Mouse (Mus musculus): ENCODE data around the gene Usp4. TPM values are rescaled to one million over a fixed set of nuclear protein-coding genes. Genes with fewer than 3 reads are reported as not detected.

Usp4 gene
- polyA plus RNA-seq, 1 experiment: 100 TPM

- no peak overlapping the region for H3K27ac ChIP-seq (ENCODE audit: control insufficient read depth, insufficient read depth, low read length)
- no peaks in the 10 kb centered on the region for H3K36me3 ChIP-seq (ENCODE audit: control insufficient read depth, insufficient read depth, low read length)
- H3K4me3 ChIP-seq (ENCODE audit: control insufficient read depth, insufficient read depth, low read length): no peak overlapping the region
- TF ChIP-seq POLR2A (IDR thresholded peaks at IDR 0.05; ENCODE audit: control insufficient read depth, extremely low read depth, insufficient read depth, low read length, poor library complexity) (no peak), CTCF (IDR thresholded peaks at IDR 0.05; ENCODE audit: borderline replicate concordance, control insufficient read depth, extremely low read depth, insufficient read depth, low read length, poor library complexity) (no peak)
- no peak for DNase-seq
- 92% methylated on average over 7 of the region's 7 CpGs for WGBS
- no peaks in the 10 kb centered on the region for H3K27me3 ChIP-seq (ENCODE audit: control insufficient read depth, insufficient read depth, low read length)
- no peaks in the 10 kb centered on the region; the same call in 1 of the 2 replicates for H3K4me1 ChIP-seq (replicated peaks; ENCODE audit: control insufficient read depth, insufficient read depth, low read length)
Observed at GRCm38 (mm10) chr9:108401186-108401960, 53.7 kb downstream of the Usp4 start.

- H3K27ac ChIP-seq (ENCODE audit: control insufficient read depth, insufficient read depth, low read length): no peak overlapping the region
- no peaks in the 10 kb centered on the region; the same call in 1 of the 2 replicates for H3K4me1 ChIP-seq (replicated peaks; ENCODE audit: control insufficient read depth, insufficient read depth, low read length)
- no peak for DNase-seq
- H3K36me3 ChIP-seq (ENCODE audit: control insufficient read depth, insufficient read depth, low read length): no peaks in the 10 kb centered on the region
- 88% methylated on average over 4 of the region's 4 CpGs for WGBS
- TF ChIP-seq POLR2A (IDR thresholded peaks at IDR 0.05; ENCODE audit: control insufficient read depth, extremely low read depth, insufficient read depth, low read length, poor library complexity): no peak
- no peak for TF ChIP-seq CTCF (IDR thresholded peaks at IDR 0.05; ENCODE audit: borderline replicate concordance, control insufficient read depth, extremely low read depth, insufficient read depth, low read length, poor library complexity)
- no peaks in the 10 kb centered on the region for H3K27me3 ChIP-seq (ENCODE audit: control insufficient read depth, insufficient read depth, low read length)
- H3K4me3 ChIP-seq (ENCODE audit: control insufficient read depth, insufficient read depth, low read length): no peak overlapping the region
Observed at GRCm38 (mm10) chr9:108403081-108403480, 55.4 kb downstream of the Usp4 start.

DNA sequence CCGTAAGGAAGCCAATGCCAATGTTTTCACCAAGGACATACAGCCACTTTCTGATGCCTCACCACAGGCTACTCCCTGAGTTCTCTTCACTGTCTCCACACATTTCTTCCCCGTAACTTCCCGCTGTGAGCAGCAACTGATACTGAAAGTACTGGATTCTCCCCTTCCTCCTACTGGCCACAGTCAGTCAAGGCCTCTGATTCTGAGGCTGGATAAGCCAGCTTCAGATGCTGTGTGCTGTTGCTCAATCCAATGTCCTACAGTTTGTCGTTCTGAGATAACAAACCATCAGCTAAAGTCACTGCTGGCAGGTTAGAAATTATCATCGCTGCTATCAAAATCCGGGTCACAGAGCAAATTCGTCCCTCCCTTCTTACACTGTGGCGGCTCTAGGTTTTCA lies 56.8 kb downstream of the Usp4 start:
- no peaks in the 10 kb centered on the region; the same call in 1 of the 2 replicates for H3K4me1 ChIP-seq (replicated peaks; ENCODE audit: control insufficient read depth, insufficient read depth, low read length)
- no peak overlapping the region for H3K4me3 ChIP-seq (ENCODE audit: control insufficient read depth, insufficient read depth, low read length)
- DNase-seq: no peak
- no peak overlapping the region for H3K27ac ChIP-seq (ENCODE audit: control insufficient read depth, insufficient read depth, low read length)
- TF ChIP-seq POLR2A (IDR thresholded peaks at IDR 0.05; ENCODE audit: control insufficient read depth, extremely low read depth, insufficient read depth, low read length, poor library complexity) (no peak), CTCF (IDR thresholded peaks at IDR 0.05; ENCODE audit: borderline replicate concordance, control insufficient read depth, extremely low read depth, insufficient read depth, low read length, poor library complexity) (no peak)
- no peaks in the 10 kb centered on the region for H3K36me3 ChIP-seq (ENCODE audit: control insufficient read depth, insufficient read depth, low read length)
- no peaks in the 10 kb centered on the region for H3K27me3 ChIP-seq (ENCODE audit: control insufficient read depth, insufficient read depth, low read length)
- 92% methylated on average over 8 of the region's 8 CpGs for WGBS

- H3K4me3 ChIP-seq (ENCODE audit: control insufficient read depth, insufficient read depth, low read length): no peak overlapping the region
- no peaks in the 10 kb centered on the region; the same call in 1 of the 2 replicates for H3K4me1 ChIP-seq (replicated peaks; ENCODE audit: control insufficient read depth, insufficient read depth, low read length)
- H3K36me3 ChIP-seq (ENCODE audit: control insufficient read depth, insufficient read depth, low read length): no peaks in the 10 kb centered on the region
- WGBS: 94% methylated on average over 4 of the region's 4 CpGs
- H3K27me3 ChIP-seq (ENCODE audit: control insufficient read depth, insufficient read depth, low read length): no peaks in the 10 kb centered on the region
- no peak for DNase-seq
- TF ChIP-seq CTCF (IDR thresholded peaks at IDR 0.05; ENCODE audit: borderline replicate concordance, control insufficient read depth, extremely low read depth, insufficient read depth, low read length, poor library complexity): no peak
- TF ChIP-seq POLR2A (IDR thresholded peaks at IDR 0.05; ENCODE audit: control insufficient read depth, extremely low read depth, insufficient read depth, low read length, poor library complexity): no peak
- no peak overlapping the region for H3K27ac ChIP-seq (ENCODE audit: control insufficient read depth, insufficient read depth, low read length)
Observed at GRCm38 (mm10) chr9:108409535-108409934, 61.9 kb downstream of the Usp4 start.

DNA sequence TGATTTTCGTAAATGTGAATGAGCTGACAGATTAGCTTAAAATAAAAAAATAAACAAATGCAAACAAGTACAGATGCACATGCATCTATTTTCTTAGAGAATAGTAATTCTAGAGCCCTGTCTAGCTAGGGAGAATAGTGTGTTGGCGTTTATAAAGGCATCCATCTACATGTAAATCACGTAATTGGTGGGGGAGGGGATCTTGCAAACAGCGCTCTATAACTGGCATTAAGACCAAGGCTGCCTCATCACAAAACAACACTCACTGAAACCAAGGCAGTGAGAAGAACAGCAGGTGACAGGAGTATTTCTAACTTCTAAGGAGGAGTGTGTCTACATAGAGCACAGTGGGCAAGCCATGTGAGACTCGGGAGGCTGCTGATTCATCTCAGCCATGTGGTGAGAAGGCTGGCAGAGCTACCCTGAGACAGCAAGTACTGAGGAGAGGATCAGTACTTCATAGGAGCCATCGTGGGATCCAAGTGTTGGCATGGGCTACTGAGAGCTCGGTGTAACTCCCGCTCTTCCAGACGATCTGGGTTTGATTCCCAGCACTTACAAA lies 63.8 kb downstream of the Usp4 start:
- 88% methylated on average over 9 of the region's 9 CpGs for WGBS
- no peak for DNase-seq
- Histone ChIP-seq H3K36me3 (ENCODE audit: control insufficient read depth, insufficient read depth, low read length) (no peaks in the 10 kb centered on the region), H3K4me1 (replicated peaks; ENCODE audit: control insufficient read depth, insufficient read depth, low read length) (no peaks in the 10 kb centered on the region), H3K27ac (ENCODE audit: control insufficient read depth, insufficient read depth, low read length) (no peak overlapping the region), H3K27me3 (ENCODE audit: control insufficient read depth, insufficient read depth, low read length) (no peaks in the 10 kb centered on the region), H3K4me3 (ENCODE audit: control insufficient read depth, insufficient read depth, low read length) (no peak overlapping the region)
- TF ChIP-seq CTCF (IDR thresholded peaks at IDR 0.05; ENCODE audit: borderline replicate concordance, control insufficient read depth, extremely low read depth, insufficient read depth, low read length, poor library complexity): no peak
- no peak for TF ChIP-seq POLR2A (IDR thresholded peaks at IDR 0.05; ENCODE audit: control insufficient read depth, extremely low read depth, insufficient read depth, low read length, poor library complexity)

- no peak for TF ChIP-seq CTCF (IDR thresholded peaks at IDR 0.05; ENCODE audit: borderline replicate concordance, control insufficient read depth, extremely low read depth, insufficient read depth, low read length, poor library complexity)
- TF ChIP-seq POLR2A (IDR thresholded peaks at IDR 0.05; ENCODE audit: control insufficient read depth, extremely low read depth, insufficient read depth, low read length, poor library complexity): no peak
- Histone ChIP-seq H3K36me3 (ENCODE audit: control insufficient read depth, insufficient read depth, low read length) (no peaks in the 10 kb centered on the region), H3K27ac (ENCODE audit: control insufficient read depth, insufficient read depth, low read length) (no peak overlapping the region), H3K27me3 (ENCODE audit: control insufficient read depth, insufficient read depth, low read length) (no peaks in the 10 kb centered on the region), H3K4me3 (ENCODE audit: control insufficient read depth, insufficient read depth, low read length) (no peak overlapping the region), H3K4me1 (replicated peaks; ENCODE audit: control insufficient read depth, insufficient read depth, low read length) (no peaks in the 10 kb centered on the region)
- 76% methylated on average over 1 of the region's 1 CpGs for WGBS
- peak; percentile 22 for DNase-seq
Observed at GRCm38 (mm10) chr9:108412221-108412620, 64.6 kb downstream of the Usp4 start.

Measured in thymus, adult 2 months (tissue).